Mouse (Mus musculus) liver, embryonic 13.5 days (tissue): Measurements from ENCODE around the gene Tns3. TPM values are rescaled to one million over a fixed set of nuclear protein-coding genes. Genes with fewer than 3 reads are reported as not detected.
A peak's percentile ranks its signal among the peaks of the same experiment; 100 is the strongest.

Experiments
- ATAC-seq: fragments of 200-750 bp; cut with Nextera tagmentation; 2 replicates; pipeline ENCODE4 v1.8.0; 2017; ENCODE audit warnings: low read depth, mild to moderate bottlenecking, moderate number of reproducible peaks, moderate library complexity
- DNase-seq: peaks from one replicate; pipeline ENCODE4 v3.0.0; 2022
- H3K27ac ChIP-seq: fragments of 300-500 bp; sonication (generic); 2 replicates; pipeline ENCODE4 v1.5.1; 2015; ENCODE audit warnings: moderate library complexity, mild to moderate bottlenecking, inconsistent platforms
- H3K27me3 ChIP-seq: fragments of 300-500 bp; sonication (generic); 2 replicates; pipeline ENCODE4 v1.6.1; 2015; ENCODE audit warnings: mild to moderate bottlenecking, inconsistent platforms
- H3K36me3 ChIP-seq: fragments of 300-500 bp; sonication (generic); 2 replicates; pipeline ENCODE4 v1.6.1; 2015; ENCODE audit warnings: mild to moderate bottlenecking, inconsistent platforms
- H3K4me1 ChIP-seq: fragments of 300-500 bp; sonication (generic); replicated peaks from 2 replicates; pipeline ENCODE4 v1.6.1; 2015; ENCODE audit warnings: inconsistent platforms
- H3K4me2 ChIP-seq: fragments of 300-500 bp; sonication (generic); 2 replicates; pipeline ENCODE4 v1.6.1; 2015; ENCODE audit warnings: inconsistent platforms, mild to moderate bottlenecking, moderate library complexity
- H3K4me3 ChIP-seq: fragments of 300-500 bp; sonication (generic); replicated peaks from 2 replicates; pipeline ENCODE4 v1.5.1; 2015; ENCODE audit warnings: mild to moderate bottlenecking, inconsistent platforms
- H3K9ac ChIP-seq: fragments of 300-500 bp; sonication (generic); 2 replicates; pipeline ENCODE4 v1.6.1; 2015; ENCODE audit warnings: mild to moderate bottlenecking, inconsistent platforms
- H3K9me3 ChIP-seq: fragments of 300-500 bp; sonication (generic); replicated peaks from 2 replicates; pipeline ENCODE4 v1.6.1; 2016; ENCODE audit warnings: inconsistent platforms
- WGBS: fragments of 180-500 bp; shearing (Covaris S2); methylation state at CpG from one replicate; pipeline ENCODE4 v1.1.7; 2015; ENCODE audit not compliant: insufficient replicate concordance; 5-methylcytosine and 5-hydroxymethylcytosine counted together
- polyA plus RNA-seq: library from polyadenylated mRNA; unstranded; fragments of >200 nt; fragmentation: Nextera tagmentation; extraction: Ambion mirVana; gene quantifications from 2 replicates; pipeline ENCODE4 v1.2.1, GENCODE M21; 2015

Gene Tns3
- polyA plus RNA-seq, 1 experiment from 2014 or later: 2.8 TPM

DNA sequence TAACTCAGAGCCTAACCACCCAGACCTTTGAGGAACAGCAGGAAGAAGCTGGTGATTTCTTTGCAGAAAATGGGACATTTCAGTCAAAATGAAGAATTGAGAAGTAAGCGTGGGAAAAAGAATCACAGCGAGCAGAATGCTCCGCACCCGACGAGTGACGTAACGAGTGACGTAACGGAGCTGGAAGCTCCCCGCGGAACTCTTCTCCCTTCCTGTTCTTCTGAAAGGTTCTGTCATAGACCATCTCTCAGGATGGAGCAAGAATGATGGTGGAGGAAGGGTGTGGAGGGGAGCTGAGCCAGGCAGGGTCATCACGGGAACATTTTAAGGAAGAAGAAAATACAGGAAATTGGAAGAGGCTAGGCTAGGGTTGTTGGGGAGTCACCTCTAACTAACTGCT lies 54.5 kb downstream of the Tns3 start:
- H3K9ac ChIP-seq: no peak overlapping the region
- peaks cover 5% of the 10 kb centered on the region; the same call in 1 of the 2 replicates for H3K4me1 ChIP-seq
- WGBS: 80% methylated on average over 12 of the region's 12 CpGs
- no peak for ATAC-seq
- no peak overlapping the region for H3K4me3 ChIP-seq
- no peaks in the 10 kb centered on the region for H3K9me3 ChIP-seq
- H3K36me3 ChIP-seq: no peaks in the 10 kb centered on the region
- no peak for DNase-seq
- no peaks in the 10 kb centered on the region for H3K27me3 ChIP-seq
- no peak overlapping the region for H3K27ac ChIP-seq
- no peak overlapping the region for H3K4me2 ChIP-seq

DNA sequence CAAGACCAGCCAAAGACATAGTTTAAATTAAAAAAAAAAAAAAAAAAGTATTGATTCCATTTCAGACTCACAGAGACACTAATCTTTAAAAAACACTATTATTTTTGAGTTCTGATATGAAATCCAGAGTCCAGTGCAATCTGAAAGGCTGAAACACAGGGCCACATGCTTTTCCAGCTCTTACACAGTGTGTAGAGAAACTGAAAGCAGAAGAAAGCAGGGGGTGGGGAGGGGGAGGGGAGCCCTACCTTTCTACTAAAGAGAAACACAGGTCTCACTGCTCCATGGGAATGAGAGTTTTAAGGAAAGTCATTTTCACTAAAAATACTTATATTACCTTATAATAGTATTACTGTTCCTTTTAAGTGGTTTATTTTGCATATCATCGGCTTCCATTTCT lies 57.2 kb downstream of the Tns3 start:
- peaks cover 7% of the 10 kb centered on the region; the same call in 1 of the 2 replicates for H3K4me1 ChIP-seq
- no peak overlapping the region for H3K4me3 ChIP-seq
- H3K36me3 ChIP-seq: no peaks in the 10 kb centered on the region
- no peak overlapping the region for H3K4me2 ChIP-seq
- no peaks in the 10 kb centered on the region for H3K9me3 ChIP-seq
- H3K27ac ChIP-seq: no peak overlapping the region
- no peak for ATAC-seq
- DNase-seq: no peak
- H3K27me3 ChIP-seq: no peaks in the 10 kb centered on the region
- H3K9ac ChIP-seq: no peak overlapping the region
- WGBS: 82% methylated on average over 1 of the region's 1 CpGs

DNA sequence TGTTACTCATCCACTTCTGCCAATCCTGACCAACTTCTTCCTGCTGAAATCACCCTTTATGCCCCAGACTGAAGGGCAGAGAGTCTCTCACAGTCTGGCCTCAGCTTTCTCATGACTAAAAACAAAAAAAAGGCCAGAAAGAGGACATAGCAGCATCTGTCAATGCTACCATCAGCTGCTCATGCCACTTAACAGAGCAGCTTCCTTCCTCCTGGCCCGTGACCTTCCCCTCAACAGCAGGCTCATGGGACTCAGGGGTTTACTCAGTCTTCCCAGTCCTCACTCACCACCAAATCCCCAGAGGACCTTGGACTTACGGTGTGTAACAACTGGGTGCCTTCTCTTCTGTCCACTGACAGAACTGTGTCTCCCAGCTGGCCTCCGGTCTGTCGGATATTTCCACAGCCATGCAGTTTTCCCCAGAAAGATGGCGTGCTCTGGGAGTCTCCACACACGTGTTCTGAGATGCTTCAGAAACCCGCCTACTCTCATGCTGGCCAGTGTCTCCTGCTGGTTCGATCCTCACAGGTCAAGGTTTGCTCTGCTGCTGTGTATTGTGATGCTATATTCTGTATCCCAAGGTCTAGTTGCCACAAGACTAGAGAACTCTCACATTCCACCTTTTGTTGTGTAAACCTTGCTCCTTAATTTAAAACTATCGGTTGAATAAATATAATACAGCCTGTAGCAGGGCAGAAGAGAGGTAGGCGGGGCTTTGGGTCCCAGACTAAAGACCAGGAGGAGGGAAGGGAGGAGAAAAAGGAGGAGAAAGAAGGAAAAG lies 59.4 kb downstream of the Tns3 start:
- Histone ChIP-seq H3K4me1 (peaks cover 13% of the 10 kb centered on the region; the same call in 1 of the 2 replicates), H3K9ac (no peak overlapping the region), H3K27ac (no peak overlapping the region), H3K4me3 (no peak overlapping the region), H3K36me3 (no peaks in the 10 kb centered on the region), H3K9me3 (no peaks in the 10 kb centered on the region), H3K27me3 (no peaks in the 10 kb centered on the region), H3K4me2 (no peak overlapping the region)
- 64% methylated on average over 10 of the region's 10 CpGs for WGBS
- DNase-seq: no peak
- ATAC-seq: 0 out of 2 replicates have a peak, but pooled peaks have one; percentile 12

DNA sequence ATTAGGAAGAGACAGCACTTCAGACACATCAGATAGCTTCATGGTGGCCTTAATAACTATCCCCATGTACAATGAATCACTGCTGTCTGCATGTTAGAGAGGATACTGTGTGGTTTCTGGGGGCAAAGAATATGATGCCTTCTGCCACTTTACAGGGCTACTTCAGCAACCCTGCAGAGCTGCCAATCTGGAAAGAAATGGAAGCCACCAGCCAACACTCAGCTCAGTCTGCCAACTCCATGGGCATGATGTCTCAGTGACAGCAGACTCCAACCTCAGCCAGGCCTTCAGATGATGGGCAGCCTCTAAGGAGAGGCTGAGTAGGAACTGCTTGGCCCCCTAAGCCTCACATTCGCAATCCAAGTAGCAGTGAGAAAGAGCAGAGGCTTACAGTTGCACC lies 61.7 kb downstream of the Tns3 start:
- Histone ChIP-seq H3K27ac (no peak overlapping the region), H3K36me3 (no peaks in the 10 kb centered on the region), H3K4me1 (peaks cover 13% of the 10 kb centered on the region; the same call in 1 of the 2 replicates), H3K9me3 (no peaks in the 10 kb centered on the region), H3K4me2 (no peak overlapping the region), H3K4me3 (no peak overlapping the region), H3K27me3 (no peaks in the 10 kb centered on the region), H3K9ac (no peak overlapping the region)
- ATAC-seq (no peak), DNase-seq (no peak)
- 80% methylated on average over 1 of the region's 1 CpGs for WGBS

DNA sequence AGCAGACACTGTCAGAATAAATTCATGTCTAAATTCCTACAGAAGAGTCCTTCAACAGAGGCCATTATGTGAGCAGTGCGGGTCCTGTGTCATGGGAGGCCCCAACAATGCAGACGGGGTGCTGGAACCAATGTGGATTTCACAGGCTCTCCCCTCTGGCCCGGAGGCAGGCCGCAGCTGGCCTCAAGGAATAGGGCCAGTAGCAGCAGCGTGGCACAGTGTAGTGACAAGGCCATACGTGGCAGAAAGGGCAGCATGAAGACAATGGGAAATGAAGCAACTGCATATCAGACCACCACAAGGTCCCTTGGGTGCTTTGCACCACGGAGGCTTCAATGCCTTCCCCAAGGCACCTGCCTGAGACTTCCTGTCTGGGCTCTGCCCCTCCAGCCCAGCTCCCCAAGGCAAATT lies 62.9 kb downstream of the Tns3 start:
- WGBS: 49% methylated on average over 7 of the region's 7 CpGs
- no peak for DNase-seq
- ATAC-seq: no peak
- peaks cover 2% of the 10 kb centered on the region; the same call in 1 of the 2 replicates for H3K36me3 ChIP-seq
- H3K27ac ChIP-seq: no peak overlapping the region
- H3K27me3 ChIP-seq: no peaks in the 10 kb centered on the region
- H3K4me1 ChIP-seq: peaks cover 13% of the 10 kb centered on the region; the same call in 1 of the 2 replicates
- no peak overlapping the region for H3K4me3 ChIP-seq
- no peak overlapping the region for H3K4me2 ChIP-seq
- H3K9me3 ChIP-seq: no peaks in the 10 kb centered on the region
- no peak overlapping the region for H3K9ac ChIP-seq

DNA sequence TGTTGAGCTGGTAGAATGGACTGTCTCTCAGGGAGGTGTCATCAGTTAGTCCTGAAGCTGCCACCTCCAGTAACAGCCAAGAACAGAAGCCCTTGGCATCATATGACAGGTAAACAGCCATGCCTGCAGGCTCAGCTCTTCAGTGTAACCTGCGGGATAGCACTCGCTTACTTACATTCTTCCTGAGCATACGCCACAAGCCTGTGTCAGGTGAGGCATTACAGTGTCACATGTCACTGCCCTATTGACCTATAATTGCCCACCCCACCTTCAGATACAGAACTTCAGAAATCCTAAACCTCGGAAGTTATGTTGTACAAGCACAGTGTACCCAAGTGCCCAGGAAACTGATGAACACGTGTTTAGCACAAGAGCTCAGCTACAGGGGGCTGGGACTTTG lies 68.7 kb downstream of the Tns3 start:
- Histone ChIP-seq H3K36me3 (peaks cover 2% of the 10 kb centered on the region; the same call in 1 of the 2 replicates), H3K27ac (no peak overlapping the region), H3K9ac (no peak overlapping the region), H3K9me3 (no peaks in the 10 kb centered on the region), H3K4me1 (peaks cover 13% of the 10 kb centered on the region; the same call in 1 of the 2 replicates), H3K4me2 (no peak overlapping the region), H3K27me3 (no peaks in the 10 kb centered on the region), H3K4me3 (no peak overlapping the region)
- DNase-seq (no peak), ATAC-seq (no peak)
- 79% methylated on average over 5 of the region's 5 CpGs for WGBS

DNA sequence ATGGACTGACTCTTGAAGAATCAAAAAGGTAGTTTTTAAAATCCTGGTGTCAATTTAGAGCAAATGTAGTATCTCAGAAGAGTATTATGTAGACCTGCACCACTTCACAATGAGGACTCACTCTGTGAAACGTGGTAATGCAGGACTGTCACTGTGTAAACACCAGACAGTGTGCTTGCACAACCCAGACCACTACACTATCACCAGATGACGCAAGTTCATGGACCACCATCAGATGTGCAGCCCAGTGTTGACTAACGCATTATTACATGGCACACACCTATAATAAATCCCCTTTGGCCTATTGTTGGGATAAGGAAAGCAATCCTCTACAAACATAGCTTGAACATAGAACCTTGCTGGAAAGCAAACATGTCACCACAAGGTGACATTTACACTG lies 71.2 kb downstream of the Tns3 start:
- WGBS: 56% methylated on average over 3 of the region's 3 CpGs
- Histone ChIP-seq H3K27ac (no peak overlapping the region), H3K27me3 (no peaks in the 10 kb centered on the region), H3K9me3 (no peaks in the 10 kb centered on the region), H3K4me2 (no peak overlapping the region), H3K4me1 (peaks cover 25% of the 10 kb centered on the region), H3K4me3 (no peak overlapping the region), H3K36me3 (peaks cover 2% of the 10 kb centered on the region; the same call in 1 of the 2 replicates), H3K9ac (no peak overlapping the region)
- ATAC-seq: peak; percentile 49; the same call in 1 of the 2 replicates
- DNase-seq: no peak

DNA sequence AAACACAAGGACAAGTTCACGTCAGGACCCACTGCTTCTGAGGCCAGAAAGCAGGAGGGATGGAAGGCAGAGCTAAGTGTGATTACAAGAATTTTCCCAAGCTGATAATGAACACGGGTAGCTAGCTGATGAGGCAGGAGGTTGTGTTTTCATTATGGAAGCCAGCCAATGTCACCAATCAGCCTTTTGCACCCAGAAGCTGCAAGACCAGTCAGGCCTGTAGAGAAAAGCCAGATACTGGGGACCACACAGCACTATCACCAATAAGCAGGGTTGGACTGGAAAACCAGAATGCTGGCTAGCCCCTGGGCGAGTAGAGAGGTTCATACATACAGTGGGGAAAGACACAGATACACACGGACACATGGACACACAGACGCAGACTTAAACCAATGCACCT lies 73.1 kb downstream of the Tns3 start:
- DNase-seq (no peak), ATAC-seq (no peak)
- Histone ChIP-seq H3K36me3 (no peaks in the 10 kb centered on the region), H3K27me3 (no peaks in the 10 kb centered on the region), H3K4me2 (no peak overlapping the region), H3K4me3 (no peak overlapping the region), H3K27ac (no peak overlapping the region), H3K9me3 (no peaks in the 10 kb centered on the region), H3K9ac (no peak overlapping the region), H3K4me1 (peaks cover 37% of the 10 kb centered on the region)
- WGBS: 51% methylated on average over 5 of the region's 5 CpGs

DNA sequence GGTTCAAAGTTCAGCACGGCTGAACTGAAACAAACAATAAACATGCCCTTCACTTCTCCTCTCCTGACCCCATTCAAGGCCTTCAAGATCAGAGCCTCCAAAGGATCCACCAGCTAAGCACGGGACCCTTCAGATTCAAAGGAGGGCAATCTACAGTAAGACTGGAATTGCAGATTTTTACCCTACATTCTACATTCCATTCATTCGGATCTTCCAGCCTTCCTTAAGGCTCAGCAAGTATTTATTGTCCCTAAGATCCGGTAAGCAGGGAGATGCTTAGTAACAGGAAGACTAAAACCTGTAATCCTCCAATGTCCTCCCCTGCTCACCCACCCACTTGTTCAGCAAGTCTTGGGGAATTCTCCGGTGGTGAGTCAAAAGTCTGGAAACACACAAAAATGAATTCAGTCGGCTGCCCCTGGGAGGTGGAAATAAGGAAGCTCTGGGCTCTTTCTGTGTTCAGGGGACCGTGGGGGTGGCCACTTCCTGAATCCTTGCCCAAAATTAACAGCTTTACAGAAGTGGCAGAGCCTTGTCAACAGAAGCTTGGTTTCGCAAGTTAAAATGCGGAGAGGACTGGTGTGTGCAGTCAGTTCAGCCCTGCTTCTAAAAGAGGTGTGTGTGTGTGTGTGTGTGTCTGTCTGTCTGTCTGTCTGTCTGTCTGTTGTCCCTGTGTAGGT lies 75.0 kb downstream of the Tns3 start:
- no peaks in the 10 kb centered on the region for H3K27me3 ChIP-seq
- H3K27ac ChIP-seq: peak overlapping the region; percentile 58; the same call in 1 of the 2 replicates
- H3K4me1 ChIP-seq: peaks cover 39% of the 10 kb centered on the region
- H3K9ac ChIP-seq: no peak overlapping the region
- H3K9me3 ChIP-seq: no peaks in the 10 kb centered on the region
- 28% methylated on average over 9 of the region's 9 CpGs for WGBS
- no peak overlapping the region for H3K4me2 ChIP-seq
- H3K36me3 ChIP-seq: no peaks in the 10 kb centered on the region
- DNase-seq (peak; percentile 8), ATAC-seq (peak; percentile 41; the same call in 1 of the 2 replicates)
- H3K4me3 ChIP-seq: no peak overlapping the region

DNA sequence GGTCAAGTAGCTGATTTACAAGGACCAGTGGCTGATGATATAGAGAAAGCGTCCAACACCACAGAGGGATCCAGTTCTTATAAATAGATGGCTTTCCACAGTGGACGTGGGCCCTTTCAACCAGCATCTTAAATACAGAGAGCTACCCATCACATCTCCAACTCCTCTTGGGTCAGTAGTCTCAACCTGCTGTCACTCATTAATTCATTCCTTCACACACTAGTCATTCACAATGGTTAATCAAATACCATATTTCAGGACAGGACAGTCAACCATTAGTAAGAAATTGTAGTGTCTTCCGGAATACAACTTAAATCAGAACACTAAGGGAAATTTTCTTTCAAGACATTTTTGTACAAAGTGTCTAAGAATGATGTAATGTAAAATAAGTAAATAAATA lies 76.4 kb downstream of the Tns3 start:
- no peak overlapping the region for H3K9ac ChIP-seq
- no peak overlapping the region for H3K27ac ChIP-seq
- ATAC-seq: no peak
- no peak overlapping the region for H3K4me2 ChIP-seq
- H3K4me3 ChIP-seq: no peak overlapping the region
- H3K27me3 ChIP-seq: no peaks in the 10 kb centered on the region
- H3K36me3 ChIP-seq: no peaks in the 10 kb centered on the region
- DNase-seq: no peak
- H3K9me3 ChIP-seq: no peaks in the 10 kb centered on the region
- 71% methylated on average over 3 of the region's 3 CpGs for WGBS
- peaks cover 50% of the 10 kb centered on the region for H3K4me1 ChIP-seq

DNA sequence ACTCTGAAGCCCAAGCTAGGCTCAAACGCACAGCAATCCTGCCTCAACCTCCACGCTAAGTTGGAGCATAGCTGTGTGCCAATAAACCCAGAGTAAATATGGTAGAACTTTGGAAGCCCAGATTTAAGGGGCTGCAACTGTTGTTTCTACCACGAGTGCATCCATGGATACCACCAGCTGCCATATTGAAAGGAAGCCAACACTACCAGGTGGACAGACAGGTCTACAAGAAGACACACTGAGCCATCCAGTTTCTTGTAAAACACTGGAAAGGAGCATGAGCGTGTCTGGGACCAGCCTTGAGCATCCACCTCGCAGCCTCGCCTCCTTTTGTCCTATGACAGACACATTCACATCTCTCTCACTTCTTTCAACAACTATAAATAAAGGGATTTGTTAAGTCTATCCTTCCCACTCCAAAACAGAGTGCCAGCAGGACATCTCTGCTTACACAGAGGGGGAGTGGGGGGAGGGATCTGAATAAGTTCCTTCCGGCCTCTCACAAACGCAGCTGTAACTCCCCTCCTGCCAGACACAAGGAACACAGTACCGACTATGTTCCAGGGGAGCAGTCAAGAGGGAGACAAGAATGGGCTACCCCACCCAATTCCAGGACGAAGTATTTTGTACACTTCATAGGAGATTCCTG lies 77.2 kb downstream of the Tns3 start:
- Histone ChIP-seq H3K36me3 (no peaks in the 10 kb centered on the region), H3K27ac (no peak overlapping the region), H3K4me1 (peaks cover 53% of the 10 kb centered on the region), H3K27me3 (no peaks in the 10 kb centered on the region), H3K9ac (no peak overlapping the region), H3K4me2 (no peak overlapping the region), H3K4me3 (no peak overlapping the region), H3K9me3 (no peaks in the 10 kb centered on the region)
- 61% methylated on average over 10 of the region's 10 CpGs for WGBS
- no peak for DNase-seq
- no peak for ATAC-seq
